ENCODE assay signal across 9 mouse cellular contexts in the genomic region with DNA sequence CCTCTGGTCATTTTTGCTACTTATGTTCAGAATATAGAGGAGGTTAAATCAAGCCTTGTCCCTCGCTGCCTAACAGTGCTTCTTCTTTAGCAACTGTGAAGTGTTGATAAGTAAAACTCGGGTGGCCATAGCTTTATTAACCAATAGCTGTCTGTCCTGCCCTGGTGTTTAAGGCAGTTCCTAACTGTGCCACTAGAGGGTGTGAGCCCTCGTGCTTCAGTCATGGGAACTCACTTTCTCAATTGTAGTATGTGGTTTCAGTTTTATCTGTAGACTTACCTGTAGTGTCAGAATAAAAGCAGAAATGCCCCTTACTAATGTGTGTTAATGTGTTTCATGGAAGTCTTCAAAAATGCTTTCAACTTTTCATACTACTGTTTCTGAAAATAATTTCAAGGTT. TPM values are rescaled to one million over a fixed set of nuclear protein-coding genes. Genes with fewer than 3 reads are reported as not detected.
DNase-seq lines count a peak whose midpoint lies in the region; ATAC-seq and TF ChIP-seq lines count a peak whose summit lies in the region.
"Had no signal": no experiment of that assay in that cellular context is flagged by ENCODE, and none has a peak within 500 bp of the region (broad histone marks: within the 10 kb centered on the region; RNA-seq: fewer than 3 reads in every experiment).

No protein-coding gene starts in this region.

- H3K4me3 ChIP-seq in lung, adult 2 months (replicated peaks; ENCODE audit: extremely low read depth, low read depth, low read length): no peak overlapping the region
- H3K4me3 ChIP-seq: lung, embryonic 15.5 days had no signal

- TF ChIP-seq POLR2A in brain, embryonic 14.5 days (IDR thresholded peaks at IDR 0.05; ENCODE audit: borderline replicate concordance, extremely low read depth, insufficient read depth, insufficient read length, poor library complexity, severe bottlenecking): no peak
- TF ChIP-seq POLR2A in lung, adult 2 months (IDR thresholded peaks at IDR 0.05; ENCODE audit: borderline replicate concordance, extremely low read depth, low read depth, low read length): no peak

- WGBS in lung, adult 2 months: 3% methylated on average over 3 of the region's 3 CpGs

- DNase-seq in heart, adult 18-20 months: peak; percentile 63 to 86
- DNase-seq in heart, postnatal 25 days (ENCODE audit: low spot score): no peak
- DNase-seq in brain, embryonic 14.5 days (ENCODE audit: low read depth): peak; percentile 76
- DNase-seq in kidney, postnatal 4 days: peak; percentile 78 to 83
- peak; percentile 65 for DNase-seq in lung, adult 2 months
- DNase-seq in right cerebral cortex, postnatal 4 days: peak; percentile 64

- intact Hi-C loops in heart, postnatal 25 days (cut with DNase I): loop anchor here (2.0 to 10.0 kb wide), 2 partner anchors 235 to 403 kb away; no protein-coding TSS in a partner anchor

- peak; percentile 83; the same call in 1 of the 2 replicates for TF ChIP-seq CTCF in brain, embryonic 14.5 days (IDR thresholded peaks at IDR 0.05; ENCODE audit: borderline replicate concordance, extremely low read depth, insufficient read depth, insufficient read length)
- TF ChIP-seq CTCF in lung, adult 2 months (IDR thresholded peaks at IDR 0.05; ENCODE audit: insufficient read depth, low read length): peak; percentile 77

- peaks cover 19% of the 10 kb centered on the region for H3K4me1 ChIP-seq in lung, adult 2 months (ENCODE audit: control insufficient read depth, insufficient read depth, low read length)

- ATAC-seq in CD4-positive, CD25-positive, alpha-beta regulatory T cell, adult 4 months: peak; percentile 72
- ATAC-seq in frontal cortex, adult (ENCODE audit: low TSS enrichment): peak; percentile 26; the same call in 1 of the 2 replicates

RNA-seq across cellular contexts. Expression of gene 2410004B18Rik, which starts 4.2 kb away (rescaled TPM):
- 10 to 100 TPM; 18.0 to 20.6 TPM for total RNA-seq in heart, adult 18-20 months (2021)
- 10 to 100 TPM; 16.8 to 18.1 TPM for total RNA-seq in heart, postnatal 25 days (2021)
- 10 to 100 TPM; 18.9 to 21.5 TPM for polyA plus RNA-seq in CD4-positive, CD25-positive, alpha-beta regulatory T cell, adult 4 months (2017; shearing (Covaris generic))
- polyA plus RNA-seq in brain, embryonic 14.5 days (2012; rRNA removed): 41.1 and 46.6 TPM in 2 replicates
- polyA plus RNA-seq in lung, adult 2 months (2012; rRNA removed): 13.6 and 16.8 TPM in 2 replicates

RNA-seq across cellular contexts. Expression of gene Bcl10, which starts 19.4 kb away (rescaled TPM):
- 10 to 100 TPM; 16.1 to 16.5 TPM for total RNA-seq in heart, adult 18-20 months (2021)
- 10 to 100 TPM; 18.1 to 20.4 TPM for total RNA-seq in heart, postnatal 25 days (2021)
- 10 to 100 TPM; 43.5 to 50.2 TPM for polyA plus RNA-seq in CD4-positive, CD25-positive, alpha-beta regulatory T cell, adult 4 months (2017; shearing (Covaris generic))
- 17.0 and 19.0 TPM in 2 replicates for polyA plus RNA-seq in brain, embryonic 14.5 days (2012; rRNA removed)
- polyA plus RNA-seq in lung, adult 2 months (2012; rRNA removed): 8.4 and 13.5 TPM in 2 replicates

RNA-seq across cellular contexts. Expression of gene Syde2, which starts 45.7 kb away (rescaled TPM):
- total RNA-seq in heart, adult 18-20 months (2021): 10 to 100 TPM; 16.2 to 16.7 TPM
- total RNA-seq in heart, postnatal 25 days (2021): 10 to 100 TPM; 18.1 to 21.5 TPM
- polyA plus RNA-seq in CD4-positive, CD25-positive, alpha-beta regulatory T cell, adult 4 months (2017; shearing (Covaris generic)): not detected
- 1.9 and 3.0 TPM in 2 replicates for polyA plus RNA-seq in brain, embryonic 14.5 days (2012; rRNA removed)
- 6.6 and 9.0 TPM in 2 replicates for polyA plus RNA-seq in lung, adult 2 months (2012; rRNA removed)
